Mouse (Mus musculus) embryonic facial prominence, embryonic 11.5 days (tissue): ENCODE measurements around the gene Dlx6. TPM values are rescaled to one million over a fixed set of nuclear protein-coding genes. Genes with fewer than 3 reads are reported as not detected.

Experiments
- ATAC-seq: fragments of 200-750 bp; cut with Nextera tagmentation; replicated peaks from 2 replicates; pipeline ENCODE4 v1.8.0; 2017; ENCODE audit warnings: low read depth; ENCODE audit not compliant: insufficient number of reproducible peaks, low FRiP score, low TSS enrichment
- DNase-seq: peaks from one replicate; pipeline ENCODE4 v3.0.0-alpha.2; 2015; ENCODE audit warnings: low spot score
- H3K27ac ChIP-seq: fragments of 300-500 bp; sonication (generic); replicated peaks from 2 replicates; pipeline ENCODE4 v1.5.1; 2014; ENCODE audit warnings: mild to moderate bottlenecking, low read depth, low read length, control low read depth
- H3K27me3 ChIP-seq: fragments of 300-500 bp; sonication (generic); 2 replicates; pipeline ENCODE4 v1.6.1; 2014; ENCODE audit warnings: mild to moderate bottlenecking, low read length, moderate library complexity, mixed read lengths; ENCODE audit not compliant: control insufficient read depth, insufficient read depth
- H3K36me3 ChIP-seq: fragments of 300-500 bp; sonication (generic); replicated peaks from 2 replicates; pipeline ENCODE4 v1.6.1; 2014; ENCODE audit warnings: low read depth, mild to moderate bottlenecking, low read length, moderate library complexity, mixed read lengths; ENCODE audit not compliant: control insufficient read depth, insufficient read depth
- H3K4me1 ChIP-seq: fragments of 300-500 bp; sonication (generic); 2 replicates; pipeline ENCODE4 v1.6.1; 2014; ENCODE audit warnings: low read length, mixed read lengths; ENCODE audit not compliant: control insufficient read depth, insufficient read depth
- H3K4me2 ChIP-seq: fragments of 300-500 bp; sonication (generic); 2 replicates; pipeline ENCODE4 v1.6.1; 2014; ENCODE audit warnings: low read depth, mild to moderate bottlenecking, control low read depth, low read length, moderate library complexity
- H3K4me3 ChIP-seq: fragments of 300-500 bp; sonication (generic); 2 replicates; pipeline ENCODE4 v1.5.1; 2014; ENCODE audit warnings: low read depth, low read length, control low read depth
- H3K9ac ChIP-seq: fragments of 300-500 bp; sonication (generic); replicated peaks from 2 replicates; pipeline ENCODE4 v1.6.1; 2014; ENCODE audit warnings: mild to moderate bottlenecking, control low read depth, low read length
- H3K9me3 ChIP-seq: fragments of 300-500 bp; sonication (generic); replicated peaks from 2 replicates; pipeline ENCODE4 v1.6.1; 2016; ENCODE audit warnings: mild to moderate bottlenecking, low read length, inconsistent platforms, mixed read lengths; ENCODE audit not compliant: control insufficient read depth
- WGBS: fragments of 180-500 bp; shearing (Covaris S2); extraction: QIAGEN DNeasy Blood & Tissue Kit; methylation state at CpG from one replicate; pipeline ENCODE4 v1.1.7; 2014; 5-methylcytosine and 5-hydroxymethylcytosine counted together
- polyA plus RNA-seq: library from polyadenylated mRNA; unstranded; fragments of >200 nt; fragmentation: Nextera tagmentation; extraction: Ambion mirVana; gene quantifications from 2 replicates; pipeline ENCODE4 v1.2.1, GENCODE M21; 2014

The Dlx6 gene
- polyA plus RNA-seq, 1 experiment from 2014 or later = 5.1 TPM

DNA sequence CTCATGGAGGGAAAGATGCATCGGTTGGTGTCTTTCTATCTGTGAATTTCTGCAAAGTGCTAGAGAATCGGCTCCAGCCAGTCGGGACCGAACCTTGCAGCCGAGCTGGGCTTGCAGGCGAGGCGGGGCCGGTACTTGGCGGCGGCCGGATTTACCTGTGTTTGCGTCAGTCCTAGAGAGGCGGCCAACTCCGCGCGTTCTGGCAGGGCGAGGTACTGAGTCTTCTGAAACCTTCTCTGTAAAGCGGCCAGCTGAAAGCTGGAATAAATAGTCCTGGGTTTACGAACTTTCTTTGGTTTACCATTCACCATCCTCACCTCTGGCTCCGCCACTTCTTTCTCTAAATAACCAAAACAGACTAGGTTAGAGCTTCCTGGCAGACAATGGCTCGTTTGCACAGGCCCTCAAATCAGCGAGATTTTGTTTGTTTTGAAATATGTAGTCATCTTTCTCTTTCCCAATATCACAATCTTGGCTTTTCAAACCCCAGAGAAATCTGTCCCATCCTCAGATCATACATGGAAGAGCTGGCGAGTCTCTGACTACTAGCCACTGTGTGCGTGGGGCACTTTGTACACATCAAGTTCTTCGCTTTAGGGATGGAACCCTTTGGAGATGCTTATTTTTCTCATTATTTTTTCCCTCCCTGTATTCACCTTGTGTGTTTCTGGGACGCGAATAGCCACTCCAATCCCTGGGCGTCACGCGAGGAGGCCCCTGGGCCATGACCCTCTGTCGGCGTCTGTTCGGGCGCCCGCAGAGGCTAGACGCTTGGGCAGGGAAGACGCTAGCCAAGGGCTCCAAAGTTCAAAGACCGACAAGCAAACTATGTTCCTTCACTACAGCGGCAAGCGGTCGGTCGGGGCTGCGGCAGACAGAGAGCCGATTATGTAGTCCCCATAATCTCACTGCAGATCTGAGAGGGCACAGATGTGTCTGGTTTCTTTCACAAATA is 16.5 kb downstream of the Dlx6 start:
- peak overlapping the region; percentile 82 for H3K9ac ChIP-seq
- WGBS = 1% methylated on average over 44 of the region's 44 CpGs
- H3K4me1 ChIP-seq = peaks cover 2% of the 10 kb centered on the region; the same call in 1 of the 2 replicates

DNA sequence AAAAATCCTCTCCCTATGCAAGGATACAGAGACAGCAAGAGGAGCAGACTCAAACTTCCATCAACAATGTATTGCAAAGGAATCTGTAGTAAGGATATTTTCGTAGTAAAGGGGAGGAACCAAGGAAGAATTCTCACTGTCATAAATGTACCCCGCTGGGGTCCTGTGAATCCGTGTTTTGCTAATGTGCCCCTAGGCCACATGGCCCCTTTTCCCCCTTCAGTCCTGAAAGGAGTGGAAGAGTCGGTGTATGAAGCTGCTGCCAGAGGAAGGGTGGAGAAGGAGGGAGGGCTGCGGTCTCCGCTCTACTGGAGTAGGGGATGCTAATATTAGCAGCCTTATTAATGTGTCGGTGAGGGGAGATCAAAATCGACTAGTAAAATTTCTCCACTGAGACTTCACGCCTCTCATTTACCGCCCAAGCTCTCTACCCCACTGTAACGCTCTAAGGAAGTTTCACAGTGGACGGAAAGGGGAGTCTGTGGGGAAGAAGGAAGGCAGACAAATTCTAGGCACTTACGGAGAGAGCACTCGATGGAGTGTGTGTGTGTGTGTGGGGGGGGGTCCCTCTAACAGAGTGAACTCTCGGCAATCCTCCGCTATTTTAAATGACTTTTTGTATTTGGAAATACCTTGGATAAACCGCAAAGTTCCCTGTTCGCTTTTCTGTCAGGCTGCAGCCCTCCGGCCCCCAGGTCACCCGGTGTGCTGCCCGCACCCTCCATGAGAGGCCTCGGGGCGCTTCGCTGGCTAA is 17.4 kb downstream of the Dlx6 start:
- WGBS = under 1% methylated on average over 24 of the region's 24 CpGs
- Histone ChIP-seq H3K27ac (peak overlapping the region; percentile 81), H3K9me3 (no peaks in the 10 kb centered on the region), H3K4me1 (peaks cover 2% of the 10 kb centered on the region; the same call in 1 of the 2 replicates), H3K36me3 (no peaks in the 10 kb centered on the region), H3K4me2 (peak overlapping the region; percentile 75), H3K9ac (peak overlapping the region; percentile 82), H3K4me3 (peak overlapping the region; percentile 66), H3K27me3 (peaks cover 32% of the 10 kb centered on the region)
- ATAC-seq = no peak
- peak; percentile 45 for DNase-seq

More for the DNA sequence above, 16.5 kb downstream of the Dlx6 start:
- no peaks in the 10 kb centered on the region for H3K36me3 ChIP-seq
- peaks cover 36% of the 10 kb centered on the region for H3K27me3 ChIP-seq
- no peak for ATAC-seq
- peak overlapping the region; percentile 44 for H3K27ac ChIP-seq
- DNase-seq = peak; percentile 41
- H3K4me3 ChIP-seq = peak overlapping the region; percentile 66
- H3K4me2 ChIP-seq = peak overlapping the region; percentile 40
- H3K9me3 ChIP-seq = no peaks in the 10 kb centered on the region

DNA sequence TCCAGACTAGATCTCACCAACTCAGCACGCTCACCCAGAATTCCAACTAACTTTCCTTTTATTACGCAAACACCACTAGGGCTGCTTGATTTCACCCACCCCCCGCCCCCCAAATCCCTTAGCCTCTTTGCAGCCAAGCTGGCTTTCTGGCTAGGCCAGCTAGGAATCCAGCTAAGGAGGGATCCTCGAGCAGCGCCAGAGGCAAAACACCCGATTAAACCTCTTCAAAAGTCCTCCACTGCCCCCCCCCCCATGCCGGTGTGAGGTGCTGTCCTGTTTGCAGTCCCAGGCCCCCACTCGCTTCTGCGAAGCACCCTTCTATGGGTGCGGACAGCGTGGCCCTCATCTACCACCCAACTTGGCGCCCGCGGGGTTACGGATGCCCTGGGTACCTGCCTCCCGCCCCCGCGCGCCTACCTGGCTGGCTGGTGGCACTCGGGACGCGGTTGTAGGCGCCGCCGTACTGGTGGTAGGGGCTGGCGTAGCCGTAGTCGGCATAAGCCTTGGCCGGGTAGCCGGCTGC is 18.0 kb downstream of the Dlx6 start:
- no peaks in the 10 kb centered on the region for H3K9me3 ChIP-seq
- peak overlapping the region; percentile 75 for H3K4me2 ChIP-seq
- under 1% methylated on average over 30 of the region's 30 CpGs for WGBS
- H3K27ac ChIP-seq = peak overlapping the region; percentile 81
- H3K4me1 ChIP-seq = peaks cover 2% of the 10 kb centered on the region; the same call in 1 of the 2 replicates
- peak; percentile 26 for ATAC-seq
- DNase-seq = no peak
- no peaks in the 10 kb centered on the region for H3K36me3 ChIP-seq
- H3K4me3 ChIP-seq = peak overlapping the region; percentile 66
- H3K9ac ChIP-seq = peak overlapping the region; percentile 82
- H3K27me3 ChIP-seq = peaks cover 26% of the 10 kb centered on the region

GRCm38 (mm10) chr6:6881638-6882190 is 18.6 kb downstream of the Dlx6 start, which contains the start of gene Dlx5:
TSS of gene Dlx5 (minus strand) at chr6:6882085.
- Histone ChIP-seq H3K27me3 (peaks cover 22% of the 10 kb centered on the region), H3K36me3 (no peaks in the 10 kb centered on the region), H3K27ac (peak within 1 kb of the TSS; percentile 81), H3K9me3 (no peaks in the 10 kb centered on the region), H3K4me2 (peak within 1 kb of the TSS; percentile 75), H3K4me1 (peaks cover 2% of the 10 kb centered on the region; the same call in 1 of the 2 replicates), H3K9ac (peak within 1 kb of the TSS; percentile 82), H3K4me3 (peak within 1 kb of the TSS; percentile 66)
- peak; percentile 87 for DNase-seq
- 1% methylated on average over 36 of the region's 42 CpGs for WGBS
- ATAC-seq = peak; percentile 83

DNA sequence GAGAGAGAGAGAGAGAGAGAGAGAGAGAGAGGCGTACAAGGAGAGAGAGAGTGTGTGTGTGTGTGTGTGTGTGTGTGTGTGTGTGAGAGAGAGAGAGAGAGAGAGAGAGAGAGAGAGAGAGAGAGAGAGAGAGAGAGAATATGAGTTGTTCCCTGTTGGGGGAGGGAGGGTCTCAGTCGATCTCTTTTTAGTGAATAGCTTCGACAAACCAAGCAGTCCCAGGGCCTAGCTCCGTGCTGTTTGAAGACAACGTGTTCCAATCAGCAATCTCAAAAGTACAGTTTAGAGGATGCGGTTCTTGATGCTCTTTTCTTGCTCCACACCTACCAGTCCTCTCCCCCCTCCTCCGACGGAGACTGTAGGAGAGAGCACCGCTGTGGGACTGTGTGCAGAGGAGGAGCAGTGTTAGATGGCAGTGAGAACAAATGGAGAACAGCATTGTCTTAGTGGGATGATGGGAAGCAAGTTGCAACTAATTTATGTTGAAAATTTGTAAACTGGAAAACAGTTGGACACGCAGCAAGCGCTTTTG is 19.2 kb downstream of the Dlx6 start:
- Histone ChIP-seq H3K9ac (peak overlapping the region; percentile 39; the same call in 1 of the 2 replicates), H3K27ac (no peak overlapping the region), H3K36me3 (no peaks in the 10 kb centered on the region), H3K4me1 (peaks cover 2% of the 10 kb centered on the region; the same call in 1 of the 2 replicates), H3K9me3 (no peaks in the 10 kb centered on the region), H3K4me3 (peak overlapping the region; percentile 15; the same call in 1 of the 2 replicates), H3K4me2 (peak overlapping the region; percentile 75), H3K27me3 (peaks cover 18% of the 10 kb centered on the region)
- ATAC-seq (no peak), DNase-seq (peak; percentile 52)
- 4% methylated on average over 10 of the region's 11 CpGs for WGBS

- no peak overlapping the region for H3K4me2 ChIP-seq
- DNase-seq = peak; percentile 90
- ATAC-seq = no peak; the same call in 1 of the 2 replicates
- H3K4me3 ChIP-seq = no peak overlapping the region
- no peaks in the 10 kb centered on the region for H3K36me3 ChIP-seq
- no peaks in the 10 kb centered on the region for H3K9me3 ChIP-seq
- peaks cover 4% of the 10 kb centered on the region for H3K27me3 ChIP-seq
- no peak overlapping the region for H3K27ac ChIP-seq
- H3K9ac ChIP-seq = no peak overlapping the region
- WGBS = under 1% methylated on average over 12 of the region's 12 CpGs
- H3K4me1 ChIP-seq = peaks cover 2% of the 10 kb centered on the region; the same call in 1 of the 2 replicates
Observed at GRCm38 (mm10) chr6:6884897-6885296, 21.8 kb downstream of the Dlx6 start.

GRCm38 (mm10) chr6:6886225-6886624 is 23.1 kb downstream of the Dlx6 start:
- H3K27me3 ChIP-seq = peaks cover 4% of the 10 kb centered on the region
- H3K4me3 ChIP-seq = no peak overlapping the region
- H3K4me2 ChIP-seq = no peak overlapping the region
- 78% methylated on average over 3 of the region's 3 CpGs for WGBS
- no peak overlapping the region for H3K27ac ChIP-seq
- no peak overlapping the region for H3K9ac ChIP-seq
- peaks cover 2% of the 10 kb centered on the region; the same call in 1 of the 2 replicates for H3K4me1 ChIP-seq
- no peaks in the 10 kb centered on the region for H3K9me3 ChIP-seq
- H3K36me3 ChIP-seq = no peaks in the 10 kb centered on the region
- DNase-seq (no peak), ATAC-seq (no peak)
